Mouse (Mus musculus): ENCODE data around the gene Hoga1. TPM values are rescaled to one million over a fixed set of nuclear protein-coding genes. Genes with fewer than 3 reads are reported as not detected.

Hoga1 gene
- polyA plus RNA-seq, 1 experiment from 2014 or later, result 1.7 TPM

DNA sequence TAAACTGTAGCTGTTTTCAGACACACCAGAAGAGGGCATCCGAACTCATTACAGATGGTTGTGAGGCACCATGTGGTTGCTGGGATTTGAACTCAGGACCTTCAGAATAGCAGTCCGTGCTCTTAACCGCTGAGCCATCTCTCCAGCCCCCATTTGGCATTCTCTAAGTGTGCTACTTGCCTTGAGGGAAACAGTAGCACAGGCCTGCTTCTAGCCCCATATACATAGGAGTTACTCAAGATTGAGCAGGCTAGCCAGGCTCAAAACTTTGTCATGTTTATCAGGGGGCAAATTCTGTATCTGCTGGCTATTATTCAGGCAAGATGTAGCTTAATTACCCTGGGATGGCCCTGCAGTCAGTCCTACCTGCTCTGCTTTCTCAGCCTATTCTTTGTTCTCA is 5.9 kb downstream of the Hoga1 start:
- H3K27me3 ChIP-seq, result no peaks in the 10 kb centered on the region
- 80% methylated on average over 3 of the region's 3 CpGs for WGBS
- H3K4me1 ChIP-seq, result no peaks in the 10 kb centered on the region
- ATAC-seq (ENCODE audit: insufficient number of reproducible peaks, low FRiP score, low TSS enrichment, low read depth), result no peak
- no peak overlapping the region for H3K4me2 ChIP-seq (replicated peaks)
- H3K9ac ChIP-seq, result no peak overlapping the region
- no peak overlapping the region for H3K4me3 ChIP-seq (replicated peaks)
- no peaks in the 10 kb centered on the region for H3K9me3 ChIP-seq (replicated peaks)
- no peak overlapping the region for H3K27ac ChIP-seq (replicated peaks)
- no peaks in the 10 kb centered on the region for H3K36me3 ChIP-seq

DNA sequence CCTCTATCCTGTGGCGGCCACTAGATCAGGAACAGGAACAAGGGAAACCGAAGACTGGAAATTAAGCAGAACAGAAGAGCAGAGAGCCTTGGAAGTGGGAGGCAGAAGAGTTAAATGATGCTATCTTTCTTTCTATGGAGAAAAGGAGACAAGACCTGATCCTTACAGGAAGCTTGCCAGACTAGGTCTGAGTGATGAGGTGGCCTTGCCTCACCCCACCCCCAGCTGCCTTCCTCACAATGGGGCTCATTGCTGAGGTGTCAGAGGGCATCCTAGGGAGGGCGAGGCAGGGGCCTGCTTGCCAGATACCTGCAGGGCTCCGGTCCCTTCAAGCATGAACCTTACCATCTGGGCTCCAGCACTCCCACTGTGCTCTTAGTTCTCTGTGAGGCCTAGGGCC is 6.5 kb downstream of the Hoga1 start, which contains the start of gene 4933411K16Rik:
Gene 4933411K16Rik (plus strand): TSS at position 301 of the 400 bp plus-strand sequence.
- H3K9me3 ChIP-seq (replicated peaks), result no peaks in the 10 kb centered on the region
- H3K27ac ChIP-seq (replicated peaks), result no peak within 1 kb of the TSS
- H3K4me1 ChIP-seq, result no peaks in the 10 kb centered on the region
- 78% methylated on average over 4 of the region's 4 CpGs for WGBS
- no peak within 1 kb of the TSS for H3K4me2 ChIP-seq (replicated peaks)
- ATAC-seq (ENCODE audit: insufficient number of reproducible peaks, low FRiP score, low TSS enrichment, low read depth), result no peak
- no peaks in the 10 kb centered on the region for H3K27me3 ChIP-seq
- H3K9ac ChIP-seq, result no peak within 1 kb of the TSS
- no peak within 1 kb of the TSS for H3K4me3 ChIP-seq (replicated peaks)
- H3K36me3 ChIP-seq, result no peaks in the 10 kb centered on the region

DNA sequence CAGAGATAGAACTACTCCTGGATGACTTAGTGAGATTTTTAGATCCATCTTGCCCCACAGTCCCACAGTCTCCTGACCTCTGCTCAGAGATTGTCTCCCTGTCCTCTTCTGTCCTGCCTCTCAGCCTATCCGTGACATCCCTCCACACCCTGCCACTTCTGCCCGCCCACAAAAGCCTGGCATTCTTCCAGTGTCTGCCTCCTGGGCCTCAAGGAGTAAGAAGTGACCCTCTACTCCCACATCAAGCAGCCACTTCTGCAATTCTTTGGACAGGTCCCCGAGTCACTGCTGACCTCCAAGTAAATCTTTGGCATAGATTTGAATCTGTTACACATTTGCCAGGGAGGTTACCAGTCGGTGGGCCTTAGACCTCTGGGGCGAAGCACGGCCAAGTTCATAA is 8.8 kb downstream of the Hoga1 start:
- ATAC-seq (ENCODE audit: insufficient number of reproducible peaks, low FRiP score, low TSS enrichment, low read depth), result no peak
- no peak overlapping the region for H3K27ac ChIP-seq (replicated peaks)
- no peaks in the 10 kb centered on the region for H3K36me3 ChIP-seq
- no peak overlapping the region for H3K4me3 ChIP-seq (replicated peaks)
- H3K9ac ChIP-seq, result no peak overlapping the region
- H3K4me1 ChIP-seq, result no peaks in the 10 kb centered on the region
- H3K4me2 ChIP-seq (replicated peaks), result no peak overlapping the region
- no peaks in the 10 kb centered on the region for H3K27me3 ChIP-seq
- no peaks in the 10 kb centered on the region for H3K9me3 ChIP-seq (replicated peaks)
- 71% methylated on average over 6 of the region's 6 CpGs for WGBS

DNA sequence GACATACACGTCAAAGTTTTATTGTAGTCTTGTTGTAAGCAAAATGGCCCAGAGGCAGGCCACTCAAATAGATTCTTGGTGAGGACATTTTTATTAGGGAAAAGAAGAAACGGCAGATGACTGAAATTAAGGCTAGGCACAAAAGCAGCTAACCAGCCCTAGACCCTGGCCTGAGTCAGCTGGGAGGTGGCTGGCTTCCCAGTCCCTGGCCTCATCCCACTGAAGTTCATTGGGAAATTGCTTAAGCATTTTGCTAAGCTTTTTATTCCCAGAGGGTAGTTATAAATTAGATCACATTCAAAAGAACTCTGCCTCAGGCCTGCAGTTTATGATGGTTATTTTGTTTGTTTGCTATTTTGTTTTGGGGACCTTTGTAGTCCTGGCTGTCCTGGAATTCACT is 10.5 kb downstream of the Hoga1 start:
- H3K36me3 ChIP-seq, result no peaks in the 10 kb centered on the region
- H3K4me1 ChIP-seq, result no peaks in the 10 kb centered on the region
- no peak overlapping the region for H3K27ac ChIP-seq (replicated peaks)
- WGBS, result 72% methylated on average over 2 of the region's 2 CpGs
- ATAC-seq (ENCODE audit: insufficient number of reproducible peaks, low FRiP score, low TSS enrichment, low read depth), result no peak
- H3K27me3 ChIP-seq, result no peaks in the 10 kb centered on the region
- no peak overlapping the region for H3K9ac ChIP-seq
- H3K4me3 ChIP-seq (replicated peaks), result no peak overlapping the region
- H3K9me3 ChIP-seq (replicated peaks), result no peaks in the 10 kb centered on the region
- H3K4me2 ChIP-seq (replicated peaks), result no peak overlapping the region

DNA sequence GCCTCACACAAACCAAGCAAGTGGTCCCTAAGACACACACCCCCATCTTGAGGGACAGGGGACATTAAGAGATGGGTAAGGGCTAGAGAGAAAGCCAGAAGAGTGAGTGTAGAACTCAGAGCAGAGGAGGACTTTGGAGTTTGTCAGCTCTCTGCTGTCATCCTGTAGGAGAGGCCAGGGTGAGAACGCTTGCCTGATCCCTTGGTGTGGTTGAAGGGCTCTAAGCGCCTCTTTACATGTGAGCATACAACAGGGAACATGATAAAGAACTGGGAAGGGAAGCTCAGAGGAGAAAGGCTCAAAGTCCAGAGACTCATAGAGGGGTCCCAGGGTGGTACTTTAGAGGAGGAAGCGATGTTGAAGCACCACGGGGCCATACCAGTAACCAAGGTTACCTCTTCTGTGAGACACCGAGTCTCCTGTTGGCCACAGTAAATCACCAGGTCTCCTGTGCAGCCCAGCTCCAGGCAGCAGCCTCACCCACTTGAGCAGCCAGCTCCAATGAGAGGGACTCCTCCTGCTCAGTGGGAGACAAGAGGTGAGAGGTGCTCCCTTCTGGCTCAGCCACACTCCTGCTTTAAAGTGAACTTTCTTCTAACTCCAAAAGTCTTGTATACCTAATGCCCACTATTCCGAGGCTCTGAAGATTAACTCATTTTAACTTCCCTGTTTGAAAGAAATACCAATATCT is 11.5 kb downstream of the Hoga1 start:
- H3K27me3 ChIP-seq, result no peaks in the 10 kb centered on the region
- 85% methylated on average over 6 of the region's 6 CpGs for WGBS
- H3K27ac ChIP-seq (replicated peaks), result no peak overlapping the region
- H3K4me3 ChIP-seq (replicated peaks), result no peak overlapping the region
- no peak for ATAC-seq (ENCODE audit: insufficient number of reproducible peaks, low FRiP score, low TSS enrichment, low read depth)
- H3K4me1 ChIP-seq, result no peaks in the 10 kb centered on the region
- no peak overlapping the region for H3K4me2 ChIP-seq (replicated peaks)
- H3K9ac ChIP-seq, result no peak overlapping the region
- H3K9me3 ChIP-seq (replicated peaks), result no peaks in the 10 kb centered on the region
- no peaks in the 10 kb centered on the region for H3K36me3 ChIP-seq

DNA sequence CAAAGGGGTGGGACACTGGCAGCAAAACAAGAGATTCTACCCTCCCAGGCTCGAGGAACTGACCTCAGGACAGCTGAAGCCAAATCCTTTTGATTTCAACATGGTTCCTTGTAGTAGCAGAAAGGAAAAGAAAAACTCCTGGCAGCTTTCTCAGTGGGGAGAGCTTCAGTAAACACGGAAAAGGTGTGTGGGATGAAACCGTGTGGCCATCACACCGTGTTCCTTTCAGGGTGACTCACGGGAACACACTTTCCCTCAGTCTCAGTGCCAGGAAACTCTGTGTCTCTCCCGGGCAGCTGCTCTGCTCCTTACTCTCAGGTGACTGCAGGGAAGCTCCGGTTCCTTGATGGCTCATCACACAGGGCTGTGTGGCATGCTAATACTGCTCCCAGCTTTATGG is 13.0 kb downstream of the Hoga1 start:
- no peaks in the 10 kb centered on the region for H3K27me3 ChIP-seq
- WGBS, result 61% methylated on average over 7 of the region's 7 CpGs
- no peak overlapping the region for H3K4me2 ChIP-seq (replicated peaks)
- no peak overlapping the region for H3K27ac ChIP-seq (replicated peaks)
- no peak overlapping the region for H3K4me3 ChIP-seq (replicated peaks)
- H3K36me3 ChIP-seq, result no peaks in the 10 kb centered on the region
- no peak overlapping the region for H3K9ac ChIP-seq
- ATAC-seq (ENCODE audit: insufficient number of reproducible peaks, low FRiP score, low TSS enrichment, low read depth), result no peak
- H3K4me1 ChIP-seq, result no peaks in the 10 kb centered on the region
- H3K9me3 ChIP-seq (replicated peaks), result no peaks in the 10 kb centered on the region

DNA sequence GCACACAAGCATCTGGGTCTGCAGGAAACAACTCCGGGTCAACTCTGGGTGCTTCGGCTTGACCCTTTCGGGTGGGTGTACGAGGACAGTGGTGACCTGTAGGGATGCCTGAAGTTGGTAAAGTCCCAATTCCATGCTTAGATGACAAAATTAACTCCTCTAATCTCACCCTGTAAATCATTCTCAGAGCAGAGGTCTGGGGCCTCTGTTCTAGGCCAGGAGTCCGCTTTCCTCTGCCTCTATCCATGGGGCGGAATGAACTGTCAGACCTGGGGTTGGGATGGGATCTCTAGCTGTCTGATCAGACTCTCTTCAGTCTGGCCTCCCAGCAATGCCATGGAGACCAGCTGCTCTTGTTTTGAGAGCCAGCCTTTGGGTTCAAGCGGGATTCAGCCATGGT is 16.0 kb downstream of the Hoga1 start:
- 92% methylated on average over 7 of the region's 7 CpGs for WGBS
- H3K36me3 ChIP-seq, result no peaks in the 10 kb centered on the region
- H3K4me1 ChIP-seq, result no peaks in the 10 kb centered on the region
- no peak overlapping the region for H3K27ac ChIP-seq (replicated peaks)
- H3K4me3 ChIP-seq (replicated peaks), result no peak overlapping the region
- H3K9me3 ChIP-seq (replicated peaks), result no peaks in the 10 kb centered on the region
- no peak for ATAC-seq (ENCODE audit: insufficient number of reproducible peaks, low FRiP score, low TSS enrichment, low read depth)
- no peaks in the 10 kb centered on the region for H3K27me3 ChIP-seq
- no peak overlapping the region for H3K9ac ChIP-seq
- no peak overlapping the region for H3K4me2 ChIP-seq (replicated peaks)

DNA sequence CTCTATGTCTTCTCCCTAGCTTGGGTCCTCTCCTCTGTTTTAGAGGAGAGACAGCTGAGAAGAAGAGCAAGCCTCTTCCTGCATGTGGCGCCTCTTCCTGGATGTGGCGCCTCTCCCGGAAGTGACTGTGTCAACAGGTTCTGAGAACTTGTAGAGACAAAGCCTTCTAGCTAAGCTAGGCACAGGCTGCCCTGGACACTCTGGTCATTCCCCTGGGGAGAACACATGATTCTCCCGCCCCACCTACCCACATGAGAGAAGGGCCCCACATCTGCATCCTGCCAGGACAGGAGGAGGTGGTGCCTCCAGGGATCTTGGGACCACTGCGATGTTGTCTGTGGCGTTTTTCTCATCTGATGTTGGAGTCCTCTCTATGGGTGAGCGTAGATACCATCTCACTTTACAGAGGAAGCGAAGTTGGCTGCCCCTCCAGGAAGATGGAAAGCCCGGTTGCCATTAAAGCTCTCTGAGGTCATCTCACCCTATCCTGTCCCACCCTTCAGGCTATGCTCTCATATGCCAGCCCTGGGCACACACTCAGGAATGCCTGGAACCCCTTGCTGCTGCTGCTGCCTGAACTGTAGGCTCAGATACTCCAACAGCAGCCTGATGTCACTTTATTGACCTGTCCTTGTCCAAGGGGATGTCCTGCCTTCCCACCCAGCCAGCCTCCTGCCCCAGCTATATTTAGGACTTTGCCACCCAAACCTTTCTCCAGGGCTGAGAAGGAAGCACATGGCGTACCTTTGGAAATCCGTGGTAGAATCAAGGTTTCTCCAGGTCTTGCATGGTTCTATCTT is 23.2 kb downstream of the Hoga1 start:
- Histone ChIP-seq H3K4me3 (replicated peaks) (no peak overlapping the region), H3K9me3 (replicated peaks) (no peaks in the 10 kb centered on the region), H3K27ac (replicated peaks) (no peak overlapping the region), H3K4me2 (replicated peaks) (no peak overlapping the region), H3K4me1 (no peaks in the 10 kb centered on the region), H3K27me3 (no peaks in the 10 kb centered on the region), H3K9ac (no peak overlapping the region), H3K36me3 (no peaks in the 10 kb centered on the region)
- 68% methylated on average over 11 of the region's 11 CpGs for WGBS
- no peak for ATAC-seq (ENCODE audit: insufficient number of reproducible peaks, low FRiP score, low TSS enrichment, low read depth)

DNA sequence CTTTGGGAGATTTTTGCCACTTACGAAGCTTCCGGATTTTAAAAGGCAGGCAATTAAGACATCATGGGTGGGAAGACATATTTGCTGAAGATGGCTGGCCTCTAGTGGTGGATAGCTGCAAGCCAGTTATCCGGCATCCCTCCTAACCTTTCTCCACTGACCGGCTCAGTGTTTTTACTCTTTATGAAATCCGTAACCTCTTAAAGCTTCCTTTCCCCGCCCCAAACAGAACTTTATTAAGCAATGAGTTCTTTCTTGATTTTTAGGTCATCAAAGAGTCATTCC is 23.8 kb downstream of the Hoga1 start:
- H3K4me2 ChIP-seq (replicated peaks), result no peak overlapping the region
- ATAC-seq (ENCODE audit: insufficient number of reproducible peaks, low FRiP score, low TSS enrichment, low read depth), result no peak
- WGBS, result 56% methylated on average over 6 of the region's 6 CpGs
- H3K9ac ChIP-seq, result no peak overlapping the region
- H3K27ac ChIP-seq (replicated peaks), result no peak overlapping the region
- no peaks in the 10 kb centered on the region for H3K27me3 ChIP-seq
- no peaks in the 10 kb centered on the region for H3K9me3 ChIP-seq (replicated peaks)
- H3K4me3 ChIP-seq (replicated peaks), result no peak overlapping the region
- H3K36me3 ChIP-seq, result no peaks in the 10 kb centered on the region
- no peaks in the 10 kb centered on the region for H3K4me1 ChIP-seq

DNA sequence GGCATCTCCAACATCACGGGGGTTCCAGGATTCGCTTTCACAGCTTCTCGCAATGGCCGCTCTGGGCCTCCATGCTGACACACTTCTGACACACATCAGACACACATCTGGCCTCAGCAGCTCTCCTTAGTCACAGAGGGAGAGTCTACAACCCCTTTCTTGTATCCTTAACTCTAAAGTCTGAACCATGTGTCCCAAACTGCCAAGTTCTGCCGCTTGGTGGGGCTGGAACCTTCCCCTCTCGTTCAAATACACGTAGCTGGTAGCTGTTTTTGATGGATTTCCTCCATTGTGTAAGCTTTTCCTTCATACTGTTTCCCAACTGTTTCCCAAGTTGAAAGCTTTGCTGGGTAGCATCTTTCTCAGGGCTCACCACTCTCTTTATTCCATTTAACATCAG is 25.8 kb downstream of the Hoga1 start:
- 68% methylated on average over 7 of the region's 7 CpGs for WGBS
- H3K36me3 ChIP-seq, result peaks cover 17% of the 10 kb centered on the region
- no peak for ATAC-seq (ENCODE audit: insufficient number of reproducible peaks, low FRiP score, low TSS enrichment, low read depth)

DNA sequence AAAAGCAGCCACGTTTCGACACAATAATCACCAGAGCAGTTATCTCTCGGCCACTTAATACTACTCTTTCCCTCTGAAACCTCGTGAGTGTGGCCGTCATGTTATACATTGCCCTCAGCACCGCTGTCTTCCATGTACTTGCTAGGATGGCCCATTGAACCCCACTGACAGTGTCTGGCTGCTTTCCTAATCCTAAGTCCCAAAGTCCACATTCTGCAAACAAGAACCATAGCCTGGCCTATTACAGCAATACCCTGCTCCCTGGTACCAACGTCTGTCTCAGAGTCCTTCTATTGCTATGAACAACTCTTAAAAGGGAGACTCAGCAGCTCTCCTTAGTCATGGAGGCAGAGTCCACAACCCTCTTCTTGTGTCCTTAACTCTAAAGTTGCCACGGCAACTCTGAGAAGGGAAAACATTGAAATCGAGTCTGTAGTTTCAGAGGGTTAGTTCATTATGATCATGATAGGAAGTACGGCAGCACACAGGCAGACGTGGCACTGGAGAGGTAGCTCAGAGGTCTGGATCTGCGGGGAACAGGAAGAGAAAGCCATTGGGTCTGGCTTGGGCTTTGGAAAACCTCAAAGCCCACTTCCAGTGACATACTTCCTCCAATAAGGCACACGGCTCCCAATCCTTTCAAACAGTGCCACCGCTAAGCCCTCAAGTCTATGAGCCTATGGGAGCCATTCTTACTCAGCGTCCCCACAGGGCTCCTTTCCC is 26.6 kb downstream of the Hoga1 start:
- no peak overlapping the region for H3K27ac ChIP-seq (replicated peaks)
- H3K4me3 ChIP-seq (replicated peaks), result no peak overlapping the region
- H3K9me3 ChIP-seq (replicated peaks), result no peaks in the 10 kb centered on the region
- H3K36me3 ChIP-seq, result peaks cover 23% of the 10 kb centered on the region
- no peaks in the 10 kb centered on the region for H3K4me1 ChIP-seq
- H3K4me2 ChIP-seq (replicated peaks), result no peak overlapping the region
- ATAC-seq (ENCODE audit: insufficient number of reproducible peaks, low FRiP score, low TSS enrichment, low read depth), result no peak
- 81% methylated on average over 15 of the region's 15 CpGs for WGBS
- H3K9ac ChIP-seq, result no peak overlapping the region
- no peaks in the 10 kb centered on the region for H3K27me3 ChIP-seq

More for the DNA sequence above, 25.8 kb downstream of the Hoga1 start:
- Histone ChIP-seq H3K4me3 (replicated peaks) (no peak overlapping the region), H3K27ac (replicated peaks) (no peak overlapping the region), H3K4me1 (no peaks in the 10 kb centered on the region), H3K27me3 (no peaks in the 10 kb centered on the region), H3K9ac (no peak overlapping the region), H3K9me3 (replicated peaks) (no peaks in the 10 kb centered on the region), H3K4me2 (replicated peaks) (no peak overlapping the region)
